8 mouse cellular contexts compared by ENCODE assay signal in the genomic region with DNA sequence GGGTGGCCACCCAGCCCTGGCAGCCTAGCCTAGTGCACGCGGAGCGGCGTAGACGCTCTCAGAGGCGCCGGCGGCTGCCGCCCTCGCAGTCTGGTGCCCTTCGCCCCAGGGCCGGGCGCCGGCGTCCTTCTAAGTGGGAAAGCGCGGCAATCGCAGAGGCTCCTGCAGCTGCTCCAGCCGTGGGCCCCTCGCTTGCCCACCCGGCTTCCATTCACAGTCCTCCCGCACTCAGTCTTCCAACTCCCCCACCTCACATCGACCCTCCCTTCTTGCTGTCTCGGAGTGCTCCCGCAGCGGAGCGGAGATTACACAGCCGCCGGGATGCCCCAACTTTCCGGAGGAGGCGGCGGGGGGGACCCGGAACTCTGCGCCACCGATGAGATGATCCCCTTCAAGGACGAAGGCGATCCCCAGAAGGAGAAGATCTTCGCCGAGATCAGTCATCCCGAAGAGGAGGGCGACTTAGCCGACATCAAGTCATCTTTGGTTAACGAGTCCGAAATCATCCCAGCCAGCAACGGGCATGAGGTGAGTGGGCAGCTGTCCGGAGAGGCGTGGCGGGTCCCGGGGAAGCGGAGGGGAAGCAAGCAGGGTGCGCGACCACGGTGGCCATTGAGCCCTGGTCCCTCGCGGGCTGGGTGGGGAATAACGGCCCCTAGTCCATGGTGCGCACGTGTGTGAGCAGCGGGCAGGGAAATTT. TPM values are rescaled to one million over a fixed set of nuclear protein-coding genes. Genes with fewer than 3 reads are reported as not detected.
DNase-seq lines count a peak whose midpoint lies in the region; ATAC-seq and TF ChIP-seq lines count a peak whose summit lies in the region.

No protein-coding gene starts in this region.

- TF ChIP-seq EP300 in CH12.LX (IDR thresholded peaks at IDR 0.05; ENCODE audit: low read length) = no peak

- no peak for TF ChIP-seq POLR2A in CH12.LX (IDR thresholded peaks at IDR 0.05; ENCODE audit: low read depth, low read length)
- TF ChIP-seq POLR2A in olfactory bulb, adult 2 months (IDR thresholded peaks at IDR 0.05; ENCODE audit: insufficient read depth, low read depth, low read length) = no peak

- H3K36me3 ChIP-seq in CH12.LX (replicated peaks in 1 of 2; ENCODE audit: control insufficient read depth in 1 of 2, insufficient read depth in 1 of 2, low read length in 1 of 2) = peaks cover 3 to 9% of the 10 kb centered on the region in 2 experiments
- no peaks in the 10 kb centered on the region for H3K36me3 ChIP-seq in liver, embryonic 12.5 days

- peak overlapping the region; percentile 74 for H3K4me3 ChIP-seq in gastrocnemius, adult 2 months
- H3K4me3 ChIP-seq in CH12.LX (replicated peaks in 1 of 3; ENCODE audit: low read depth in 2 of 3, low read length in 2 of 3, poor library complexity in 1 of 3) = peak overlapping the region; percentile 49 to 76 (median 52)
- peak overlapping the region; percentile 45 for H3K4me3 ChIP-seq in liver, embryonic 12.5 days
- H3K4me3 ChIP-seq in olfactory bulb, adult 2 months (ENCODE audit: insufficient read depth, low read depth, low read length) = peak overlapping the region; percentile 40

- dilution Hi-C loops in CH12.LX (cut with MboI; ENCODE audit: extremely low pct_ligation_motif_present, extremely low pct_unique_long_range_greater_than_20kb, low sequenced_read_pairs) = no loop called here

- TF ChIP-seq CTCF in gastrocnemius, adult 2 months (IDR thresholded peaks at IDR 0.05) = no peak
- TF ChIP-seq CTCF in CH12.LX (conservative IDR thresholded peaks at IDR 0.05 in 1 of 2, IDR thresholded peaks at IDR 0.05 in 1 of 2; ENCODE audit: low read depth in 2 of 2, low read length in 2 of 2) = no peak
- TF ChIP-seq CTCF in olfactory bulb, adult 2 months (IDR thresholded peaks at IDR 0.05; ENCODE audit: insufficient read depth, low read depth, low read length) = no peak

- no peak overlapping the region for H3K27ac ChIP-seq in gastrocnemius, adult 2 months
- peak overlapping the region; percentile 62 for H3K27ac ChIP-seq in CH12.LX (ENCODE audit: insufficient read depth, low read depth)
- no peak overlapping the region for H3K27ac ChIP-seq in liver, embryonic 12.5 days
- H3K27ac ChIP-seq in olfactory bulb, adult 2 months (ENCODE audit: insufficient read depth, low read depth, low read length) = no peak overlapping the region; the same call in 1 of the 2 replicates

- peak; percentile 39 for DNase-seq in gastrocnemius, adult 2 months
- DNase-seq in gastrocnemius, adult 18-20 months (ENCODE audit: low spot score) = no peak
- no peak for DNase-seq in CH12.LX (ENCODE audit: extremely low read depth)
- DNase-seq in embryo, embryonic 10.5 days (ENCODE audit: low spot score) = peak; percentile 64
- DNase-seq in heart, postnatal 36 days = peak; percentile 13 to 38
- no peak for DNase-seq in frontal cortex, postnatal 10 days (ENCODE audit: low spot score in 2 of 2)

- WGBS in liver, embryonic 12.5 days (ENCODE audit: insufficient replicate concordance) = 2% methylated on average over 59 of the region's 59 CpGs
- under 1% methylated on average over 59 of the region's 59 CpGs for WGBS in olfactory bulb, adult 2 months

- TF ChIP-seq RAD21 in CH12.LX (IDR thresholded peaks at IDR 0.05; ENCODE audit: low read depth, low read length) = no peak

- H3K27me3 ChIP-seq in CH12.LX (replicated peaks) = peaks cover 63% of the 10 kb centered on the region
- H3K27me3 ChIP-seq in liver, embryonic 12.5 days (replicated peaks) = peaks cover 93% of the 10 kb centered on the region

- peaks cover 18% of the 10 kb centered on the region for H3K9me3 ChIP-seq in CH12.LX (replicated peaks; ENCODE audit: low read length)
- no peaks in the 10 kb centered on the region for H3K9me3 ChIP-seq in liver, embryonic 12.5 days (replicated peaks)

- H3K4me2 ChIP-seq in CH12.LX (ENCODE audit: insufficient read depth, low read depth, poor library complexity, severe bottlenecking) = peak overlapping the region; percentile 74
- H3K4me2 ChIP-seq in liver, embryonic 12.5 days = peak overlapping the region; percentile 66

- H3K4me1 ChIP-seq in CH12.LX (ENCODE audit: control insufficient read depth in 1 of 2, insufficient read depth in 2 of 2) = peaks cover 7 to 27% of the 10 kb centered on the region in 2 experiments
- H3K4me1 ChIP-seq in liver, embryonic 12.5 days = peaks cover 26% of the 10 kb centered on the region
- H3K4me1 ChIP-seq in olfactory bulb, adult 2 months (ENCODE audit: control insufficient read depth, insufficient read depth, low read length) = peaks cover 31% of the 10 kb centered on the region

- H3K79me2 ChIP-seq in CH12.LX (replicated peaks; ENCODE audit: control insufficient read depth, extremely low read depth, insufficient read depth, poor library complexity, severe bottlenecking) = peaks cover 22% of the 10 kb centered on the region

- in situ Hi-C loops in CH12.LX (cut with MboI; ENCODE audit: low pct_ligation_motif_present, low pct_unique_long_range_greater_than_20kb, low sequenced_read_pairs) = no loop called here

- no peak for ATAC-seq in liver, embryonic 12.5 days

- peak overlapping the region; percentile 68 for H3K9ac ChIP-seq in CH12.LX (ENCODE audit: insufficient read depth, low read depth)
- no peak overlapping the region for H3K9ac ChIP-seq in liver, embryonic 12.5 days

- intact Hi-C loops in gastrocnemius, adult 2 months (cut with DNase I) = no loop called here
- intact Hi-C loops in heart, postnatal 36 days (cut with DNase I) = no loop called here

TF ChIP-seq in CH12.LX, 34 proteins besides CTCF, POLR2A, EP300 and RAD21:
- TF ChIP-seq E2F4 (IDR thresholded peaks at IDR 0.05; ENCODE audit: insufficient replicate concordance, low read depth, low read length) = no peak

RNA-seq across cellular contexts. Expression of gene Lef1, which starts 1.0 kb away (rescaled TPM):
- under 1 TPM in 1 of 2 experiments, not detected in 1; 0.08 TPM for total RNA-seq in gastrocnemius, adult 2 months (2021)
- under 1 TPM in 1 of 2 experiments, not detected in 1; 0.07 TPM for total RNA-seq in gastrocnemius, adult 18-20 months (2021)
- total RNA-seq in CH12.LX (2012; rRNA removed) (14.5 and 15.8 TPM in 2 replicates), CH12.LX (2014; rRNA removed) (1.4 and 1.8 TPM in 2 replicates)
- 2.7 and 4.4 TPM in 2 replicates for polyA plus RNA-seq in CH12.LX (2012; ENCODE audit: insufficient read length, low read depth)
- under 1 TPM; 0.19 to 0.31 TPM for total RNA-seq in heart, postnatal 36 days (2021)
- polyA plus RNA-seq in liver, embryonic 12.5 days (2016; fragmentation: Nextera tagmentation; extraction: Ambion mirVana) = 0.35 and 0.60 TPM in 2 replicates
- 238 TPM in 1 of 2 replicates, not detected in the other for polyA plus RNA-seq in olfactory bulb, adult 2 months (2012; ENCODE audit: insufficient read depth, insufficient read length, low replicate concordance, missing spikeins)

Comparison
In these comparisons a context has a peak if more than half of its experiments do, and no peak if none do; other contexts are left out.
1. DNase-seq: peak in gastrocnemius, adult 2 months (single experiment), embryo, embryonic 10.5 days (single experiment) and heart, postnatal 36 days (2 of 2); none in gastrocnemius, adult 18-20 months (single experiment), CH12.LX (single experiment) and frontal cortex, postnatal 10 days (0 of 2).
2. Peak in every context shown above with its lines, with median percentiles within 50 percentile points of each other: H3K4me3 ChIP-seq.